Mouse (Mus musculus): Measurements from ENCODE around the gene Mettl15.
"Not testable (repeated sequence)": the region's sequence is repeated elsewhere in the genome, so short reads cannot be mapped to it uniquely, and the experiment has no call there.

Gene Mettl15

GRCm38 (mm10) chr2:109280600-109281340, at the start of gene Mettl15, which contains the start of gene Kif18a:
TSS of gene Mettl15 (minus strand) at chr2:109280748.
TSS of gene Kif18a (plus strand) at chr2:109280738.
- DNase-seq: peak; percentile 92

DNA sequence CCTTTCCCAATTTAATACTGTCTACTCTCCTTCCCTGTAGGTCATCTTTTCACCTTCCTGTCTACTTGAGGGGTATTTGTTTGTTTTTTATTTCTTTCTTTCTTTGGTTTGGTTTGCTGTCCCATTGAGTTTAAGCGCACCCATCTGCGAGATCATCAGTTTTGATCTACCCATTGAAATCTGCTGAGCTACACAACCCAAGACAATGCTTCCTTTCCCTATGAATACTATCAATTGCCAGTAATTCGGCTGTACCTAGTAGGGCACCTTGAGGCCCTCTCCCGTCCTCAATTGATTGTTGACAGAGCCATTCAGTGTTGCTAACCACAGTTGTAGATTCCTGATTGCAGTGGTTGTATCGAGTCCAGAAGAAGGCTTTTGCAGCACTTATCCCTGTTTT, 30.8 kb upstream of the Mettl15 start:
- DNase-seq: no peak

GRCm38 (mm10) chr2:109303638-109304037, 23.1 kb upstream of the Mettl15 start:
- DNase-seq: no peak

GRCm38 (mm10) chr2:109302234-109302633, 21.7 kb upstream of the Mettl15 start:
- peak; percentile 37 for DNase-seq

DNA sequence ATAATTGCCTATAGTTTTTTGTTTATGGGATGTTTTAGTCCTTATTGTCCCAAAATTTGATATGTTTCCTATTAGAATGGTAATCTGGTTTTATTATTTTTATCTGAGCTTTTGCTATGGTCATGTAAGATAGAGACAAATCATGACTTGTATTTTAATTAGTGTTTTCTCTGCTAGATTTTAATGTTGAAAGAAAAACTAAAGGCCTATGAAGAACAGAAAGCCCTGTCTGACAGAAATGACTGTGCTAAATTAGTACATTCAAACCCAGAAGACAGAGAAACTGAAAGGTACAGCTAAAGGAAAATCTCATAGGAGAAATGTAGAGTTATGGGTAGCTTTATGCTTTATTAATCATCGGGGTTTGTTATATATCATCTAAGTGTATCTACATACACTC, 17.6 kb upstream of the Mettl15 start:
- no peak for DNase-seq

DNA sequence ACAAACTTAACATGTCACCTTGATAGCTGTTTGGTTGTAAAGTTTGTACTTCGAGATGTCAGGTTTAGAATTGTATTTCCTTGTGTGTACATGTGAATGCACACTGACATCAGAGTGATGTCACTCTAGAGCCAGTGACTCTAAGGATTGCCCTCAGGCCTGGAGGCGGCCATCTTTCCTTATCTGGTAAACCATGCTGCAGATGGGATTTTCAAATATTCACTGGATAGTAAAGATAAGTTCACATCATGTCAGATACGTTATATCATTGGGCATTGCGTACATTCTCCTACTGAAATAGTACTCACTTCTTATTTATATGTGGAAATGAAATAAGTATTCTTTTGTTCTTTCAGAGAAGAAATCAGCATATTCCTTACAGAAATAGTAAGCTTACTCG, 15.7 kb upstream of the Mettl15 start:
- no peak for DNase-seq

DNA sequence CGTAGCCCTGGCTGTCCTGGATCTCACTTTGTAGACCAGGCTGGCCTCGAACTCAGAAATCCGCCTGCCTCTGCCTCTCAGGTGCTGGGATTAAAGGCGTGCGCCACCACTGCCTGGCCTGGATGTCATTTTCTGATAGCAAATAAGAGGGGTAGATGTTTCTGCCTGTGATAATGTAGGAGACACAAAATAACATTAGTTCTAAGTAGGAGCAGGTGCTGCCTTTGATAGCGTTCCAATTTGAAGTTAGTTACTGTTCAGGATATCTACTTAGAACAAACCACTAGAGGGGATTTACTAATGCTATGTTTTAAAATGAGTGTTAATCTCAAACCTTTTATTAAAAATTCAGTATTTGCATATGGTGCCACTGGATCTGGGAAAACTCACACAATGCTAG, 8.8 kb upstream of the Mettl15 start:
- DNase-seq: no peak

DNA sequence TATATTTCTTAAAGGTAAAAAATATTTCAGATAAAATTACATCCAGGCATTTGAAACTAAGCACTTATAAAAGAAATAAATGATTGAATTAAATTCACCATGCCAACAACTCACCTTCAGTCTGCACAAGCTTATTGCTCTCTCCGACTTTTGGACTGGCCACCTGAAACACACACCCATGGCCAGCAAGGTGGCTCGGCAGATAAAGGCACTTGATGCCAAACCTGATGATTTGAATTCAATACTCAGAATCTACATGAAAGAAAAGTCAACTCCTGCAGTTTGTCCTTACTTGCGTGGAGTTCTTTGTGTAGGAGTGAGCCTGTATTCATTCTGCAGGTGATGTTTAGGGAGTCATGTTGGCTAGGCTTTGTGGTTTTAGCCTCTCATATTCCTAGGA, 3.6 kb upstream of the Mettl15 start:
- no peak for DNase-seq

DNA sequence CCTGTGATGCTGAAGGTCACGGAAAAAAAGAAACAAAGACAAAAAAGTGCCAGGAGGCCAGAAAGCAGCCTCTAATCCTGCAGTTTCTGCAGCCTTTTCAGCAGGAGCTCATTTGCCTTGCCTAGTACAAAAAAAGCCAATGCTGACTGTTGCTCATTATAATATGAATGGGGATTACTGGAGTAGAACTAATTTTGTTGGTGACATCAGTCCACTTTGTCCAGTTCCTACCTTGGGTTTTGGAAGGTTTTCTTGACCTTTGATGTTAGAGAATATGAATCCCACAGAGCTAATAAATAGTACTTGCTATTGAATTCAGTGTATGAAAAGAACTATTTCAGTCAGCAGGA, 768 bp upstream of the Mettl15 start:
- no peak for DNase-seq

DNA sequence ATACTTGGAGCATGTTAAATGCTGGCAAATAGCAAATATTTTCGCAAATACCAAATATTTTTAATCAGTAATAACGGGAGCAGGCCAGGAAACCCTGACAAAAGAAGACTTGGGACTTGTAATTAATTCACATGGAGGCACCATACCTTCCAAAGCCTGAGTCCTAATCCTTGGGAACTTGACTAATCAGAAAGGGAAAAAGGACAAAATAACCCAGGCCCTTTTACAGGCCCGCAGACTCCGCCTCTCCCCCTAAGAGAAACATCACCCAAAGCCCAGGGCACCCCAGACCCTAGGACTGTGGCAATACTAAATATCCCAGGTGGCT, 312 bp downstream of the Mettl15 start:
- no peak for DNase-seq

DNA sequence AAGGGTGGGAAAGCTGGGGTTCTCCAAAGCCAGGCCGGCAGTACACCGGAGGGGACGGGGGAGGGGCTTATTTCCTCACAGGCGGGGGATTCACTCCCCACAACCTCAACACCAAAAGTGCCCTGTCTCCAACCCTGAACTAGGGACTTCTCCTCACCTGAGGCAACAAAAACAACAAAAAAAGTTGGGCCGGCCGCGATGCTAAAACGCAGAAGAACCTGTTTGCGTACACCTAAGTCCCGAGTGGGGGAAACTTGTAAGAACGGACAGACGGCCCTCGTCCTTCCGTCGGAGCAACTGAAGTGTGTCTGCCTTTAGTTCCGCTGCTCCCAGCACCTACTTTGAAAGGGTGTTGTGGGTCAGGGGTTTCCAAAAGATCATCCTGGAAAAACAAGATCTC, 2.5 kb downstream of the Mettl15 start:
- DNase-seq: peak; percentile 21

DNA sequence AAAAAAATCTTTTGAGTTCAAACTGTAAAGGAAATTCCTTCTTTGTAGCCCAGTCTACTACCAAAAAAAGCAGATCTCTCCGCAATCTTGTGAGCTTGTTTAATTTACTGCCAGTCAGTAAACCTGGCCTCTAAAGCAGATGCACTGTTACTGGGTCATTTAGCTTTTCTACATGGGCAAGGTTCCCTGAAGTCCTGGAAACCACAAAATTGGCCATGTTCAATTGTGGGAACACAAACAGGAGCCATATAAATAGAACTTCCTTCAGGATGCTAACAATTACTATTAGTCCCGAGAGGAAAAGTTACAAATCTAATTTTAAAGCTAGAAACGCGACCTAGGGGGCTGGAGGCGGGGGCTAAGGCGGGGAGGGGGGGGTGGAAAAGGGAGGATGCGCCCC, 3.0 kb downstream of the Mettl15 start:
- peak; percentile 15 for DNase-seq

DNA sequence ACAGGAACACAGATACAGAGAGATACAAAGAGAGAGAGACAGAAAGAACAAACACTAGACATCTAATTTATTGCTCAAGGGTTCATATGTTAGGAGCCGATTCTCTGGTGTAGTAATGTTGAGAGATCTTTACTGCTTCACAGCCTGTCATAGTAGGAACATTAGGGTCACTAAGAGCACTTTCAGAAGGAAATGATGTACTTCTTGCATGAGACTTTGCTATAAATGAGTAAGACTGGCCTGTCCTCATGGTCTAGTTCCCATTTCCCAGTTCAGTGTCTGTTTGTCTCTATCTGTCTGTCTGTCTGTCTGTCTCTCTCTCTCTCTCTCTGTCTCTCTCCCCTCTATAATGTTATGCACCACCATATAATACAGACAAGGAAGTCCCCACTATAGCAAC, 7.5 kb downstream of the Mettl15 start:
- DNase-seq: no peak

- DNase-seq: no peak
These were observed 17.8 kb downstream of the Mettl15 start for GRCm38 (mm10) chr2:109262779-109263178.

GRCm38 (mm10) chr2:109241947-109242346, 38.6 kb downstream of the Mettl15 start:
- DNase-seq: no peak

DNA sequence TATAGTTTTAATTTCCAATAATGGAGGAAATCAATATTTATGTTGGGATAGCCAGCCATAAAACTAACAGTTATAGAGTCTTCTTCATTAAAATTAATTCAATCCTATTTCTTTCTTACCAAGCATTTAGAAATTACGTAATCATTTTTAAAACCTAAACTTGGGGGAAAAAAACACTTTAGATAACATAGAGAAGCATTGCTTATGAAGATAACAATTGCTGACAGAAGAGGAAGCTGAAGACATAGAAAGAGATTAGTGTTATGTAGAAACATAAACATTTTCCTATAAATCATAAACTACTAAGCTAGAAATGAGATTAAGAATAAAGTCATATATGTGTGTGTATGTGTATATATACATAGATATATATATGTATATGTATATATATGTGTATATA, 44.8 kb downstream of the Mettl15 start:
- no peak for DNase-seq

GRCm38 (mm10) chr2:109233876-109234275, 46.7 kb downstream of the Mettl15 start:
- no peak for DNase-seq

DNA sequence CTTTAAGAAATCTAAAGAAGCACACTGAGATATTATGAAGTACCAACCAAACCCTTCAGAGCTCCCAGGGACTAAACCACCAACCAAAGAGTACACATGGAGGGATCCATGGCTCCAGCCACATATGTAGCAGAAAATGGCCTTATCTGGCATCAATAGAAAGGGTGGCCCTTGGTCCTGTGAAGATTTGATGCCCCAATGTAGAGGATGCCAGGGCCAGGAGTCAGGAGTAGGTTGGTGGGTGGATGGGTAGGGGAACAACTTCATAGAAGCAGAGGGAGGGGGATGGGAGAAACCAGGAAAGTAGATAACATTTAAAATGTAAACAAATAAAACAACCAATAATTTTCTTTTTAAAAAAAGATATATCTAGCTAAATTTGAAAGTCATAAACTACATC, 50.1 kb downstream of the Mettl15 start:
- no peak for DNase-seq

DNA sequence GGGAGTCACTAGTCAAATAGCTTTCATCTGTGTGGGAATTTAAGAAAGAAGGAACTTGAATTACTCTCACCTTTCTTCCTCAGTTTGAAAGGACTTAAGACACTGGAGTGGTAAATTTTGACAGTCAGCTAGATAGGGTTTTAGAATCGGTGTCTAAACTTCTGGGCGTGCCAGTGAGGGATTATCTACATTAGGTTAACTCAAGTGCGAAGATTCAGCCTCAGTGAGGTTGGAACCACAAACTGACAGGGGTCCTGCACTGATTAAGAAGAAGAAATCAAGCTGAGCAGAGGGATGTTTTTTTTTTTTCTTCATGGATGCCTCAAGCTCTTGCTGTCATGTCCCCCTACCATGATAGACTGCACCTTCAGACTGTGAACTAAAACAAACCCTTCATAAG, 53.4 kb downstream of the Mettl15 start:
- no peak for DNase-seq

- DNase-seq: no peak
These were observed 59.1 kb downstream of the Mettl15 start for GRCm38 (mm10) chr2:109221470-109221869.

- DNase-seq: not testable (repeated sequence)
These were observed 63.9 kb downstream of the Mettl15 start for GRCm38 (mm10) chr2:109216678-109217077.

DNA sequence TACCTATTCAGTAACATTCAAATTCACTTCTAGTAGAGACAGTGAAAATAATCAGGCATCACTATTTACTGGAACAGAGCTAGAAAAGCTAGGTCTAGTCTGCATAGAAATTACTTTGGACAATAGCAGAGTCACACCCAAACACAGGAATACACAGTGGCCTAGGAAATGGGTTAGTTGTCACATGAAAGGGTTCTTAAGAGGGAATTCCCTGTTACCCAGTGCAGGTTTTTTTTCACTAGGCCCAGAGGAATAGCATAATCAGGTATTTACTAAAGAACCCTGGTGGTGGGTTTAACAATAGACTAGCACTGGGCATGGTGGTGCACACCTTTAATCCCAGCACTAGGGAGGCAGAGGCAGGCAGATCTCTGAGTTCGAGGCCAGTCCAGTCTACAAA, 69.9 kb downstream of the Mettl15 start:
- not testable (repeated sequence) for DNase-seq

GRCm38 (mm10) chr2:109208032-109208431, 72.5 kb downstream of the Mettl15 start:
- DNase-seq: no peak

DNA sequence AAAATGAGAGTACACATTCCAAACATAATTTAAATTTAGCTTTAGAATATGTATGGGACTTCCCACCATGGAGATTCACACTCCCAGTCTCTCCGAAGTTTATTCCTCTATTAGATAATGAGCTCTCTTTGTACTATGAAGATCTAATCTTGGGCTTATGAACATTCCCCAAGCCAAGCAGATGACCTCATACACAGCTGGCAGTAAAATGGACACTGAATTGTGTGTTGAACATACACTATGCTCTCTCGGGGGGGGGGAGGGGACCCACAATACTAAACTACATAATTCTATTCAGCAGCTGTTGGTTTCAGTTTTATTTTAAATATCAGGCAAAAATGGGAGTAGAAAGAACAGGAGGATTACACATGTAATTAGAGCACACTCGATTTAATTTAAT, 97.6 kb downstream of the Mettl15 start:
- no peak for DNase-seq

DNA sequence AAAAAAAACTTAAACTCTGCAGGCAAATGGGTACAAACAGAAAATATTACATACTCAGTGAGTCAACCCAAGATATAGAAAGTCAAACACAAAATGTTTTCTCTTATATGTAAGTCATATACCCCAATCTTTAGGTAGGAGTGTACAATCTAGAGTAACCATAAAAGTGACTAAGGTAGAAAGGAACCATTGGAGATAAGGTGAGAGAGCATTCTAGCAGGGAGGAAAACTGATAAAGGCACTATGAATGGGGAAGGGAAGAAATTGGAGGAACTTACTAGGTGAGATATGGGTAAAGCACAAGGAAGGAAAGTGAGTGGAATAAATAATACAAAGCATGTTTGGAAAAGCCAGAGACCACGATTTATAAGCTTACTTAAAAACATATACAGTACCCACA, 122.0 kb downstream of the Mettl15 start:
- no peak for DNase-seq

DNA sequence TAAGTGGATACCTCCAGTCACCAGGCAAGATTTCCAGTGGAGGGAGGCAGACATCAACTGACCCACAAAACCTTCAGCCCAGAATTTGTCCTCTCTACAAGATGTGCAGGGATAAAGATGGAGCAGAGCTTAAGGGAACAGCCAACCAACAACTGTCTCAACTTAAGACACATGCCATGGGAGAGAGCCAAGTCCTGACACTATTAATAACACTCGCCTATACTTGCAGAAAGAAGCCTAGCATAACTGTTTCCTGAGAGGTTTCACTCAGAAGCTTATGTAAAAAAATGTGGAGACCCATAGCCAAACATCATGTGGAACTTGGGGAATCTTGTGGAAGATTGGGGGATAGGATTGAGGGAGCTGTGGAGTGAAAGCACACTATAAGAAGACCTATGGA, 124.4 kb downstream of the Mettl15 start:
- no peak for DNase-seq

Data from cerebellum, adult 11 months (tissue).